Mouse (Mus musculus): ENCODE data around the gene Sipa1l1.

- TF ChIP-seq POLR2A (IDR thresholded peaks at IDR 0.05; ENCODE audit: insufficient read depth, low read depth, low read length) (no peak), CTCF (IDR thresholded peaks at IDR 0.05; ENCODE audit: insufficient read depth, low read depth, low read length) (no peak)
Measured at GRCm38 (mm10) chr12:82247371-82248258, 78.5 kb downstream of the Sipa1l1 start.
